Mouse (Mus musculus): ENCODE data around the gene Slc17a9.

- no peak for TF ChIP-seq CTCF (IDR thresholded peaks at IDR 0.05; ENCODE audit: extremely low read depth, insufficient read depth, low read length)
- no peak for TF ChIP-seq POLR2A (IDR thresholded peaks at IDR 0.05; ENCODE audit: extremely low read depth, insufficient read depth, low read length)
These were observed 35.2 kb upstream of the Slc17a9 start for GRCm38 (mm10) chr2:180689841-180690240.
